ENCODE assay signal across 16 mouse cellular contexts in the genomic region with DNA sequence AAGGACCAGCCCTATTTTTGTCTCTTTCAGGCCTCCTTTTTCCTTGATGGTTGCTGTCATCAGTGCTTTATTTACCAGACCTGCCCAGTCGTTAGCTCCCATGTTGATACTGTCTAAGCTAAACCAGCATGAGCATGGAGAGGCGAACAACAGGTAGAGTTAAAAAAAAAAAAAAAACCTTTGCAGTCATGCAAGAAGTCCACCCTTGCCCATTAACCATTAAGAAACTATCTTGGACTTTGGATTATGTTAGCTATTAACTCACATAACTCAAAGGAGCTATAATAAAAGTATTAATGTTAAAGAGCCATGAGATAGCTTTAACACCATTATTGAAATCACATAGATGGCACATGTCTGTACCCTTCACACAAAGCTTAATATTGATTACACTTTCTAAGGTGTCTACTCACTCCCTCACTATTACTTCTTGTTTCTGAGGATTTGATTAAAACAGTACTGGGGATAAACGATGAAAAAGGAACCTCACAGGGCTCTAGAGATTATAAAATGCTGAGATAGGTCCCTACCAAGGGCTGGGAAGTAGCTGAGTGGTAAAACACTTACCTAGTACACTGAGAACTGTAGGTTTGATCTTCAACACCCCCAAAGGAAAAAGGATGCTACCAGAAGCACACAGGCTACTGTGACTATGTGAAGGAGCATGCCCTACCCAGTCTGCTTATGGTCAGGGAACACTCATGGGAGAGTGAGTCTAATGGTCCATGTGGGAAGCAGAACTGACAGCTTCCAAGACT. TPM values are rescaled to one million over a fixed set of nuclear protein-coding genes. Genes with fewer than 3 reads are reported as not detected.
"Had no signal": no experiment of that assay in that cellular context is flagged by ENCODE, and none has a peak within 500 bp of the region (broad histone marks: within the 10 kb centered on the region; RNA-seq: fewer than 3 reads in every experiment).

No protein-coding gene starts in this region.

- H3K4me3 ChIP-seq: left cerebral cortex, adult 2 months; limb, embryonic 10.5 days; liver, embryonic 15.5 days; midbrain, embryonic 12.5 days; neural tube, embryonic 13.5 days; stomach, embryonic 15.5 days had no signal

- H3K4me2 ChIP-seq: hindbrain, embryonic 14.5 days; liver, embryonic 11.5 days; liver, embryonic 15.5 days; lung, embryonic 14.5 days; midbrain, embryonic 12.5 days; neural tube, embryonic 13.5 days; stomach, embryonic 15.5 days had no signal

- H3K9ac ChIP-seq: hindbrain, embryonic 14.5 days; liver, embryonic 15.5 days; lung, embryonic 14.5 days; midbrain, embryonic 12.5 days; neural tube, embryonic 13.5 days; stomach, embryonic 15.5 days had no signal

- ATAC-seq: midbrain, embryonic 16.5 days had no signal

- H3K36me3 ChIP-seq: limb, embryonic 10.5 days; liver, embryonic 15.5 days; midbrain, embryonic 12.5 days; neural tube, embryonic 13.5 days; stomach, embryonic 15.5 days had no signal

- DNase-seq: lung, embryonic 14.5 days; lung, postnatal 10 days; retina, postnatal 1 day; right cerebral cortex, postnatal 4 days; thymus, adult 2 months; thymus, postnatal 25 days had no signal

- H3K27ac ChIP-seq: hindbrain, embryonic 14.5 days; left cerebral cortex, adult 2 months; limb, embryonic 10.5 days; liver, embryonic 15.5 days; macrophage; midbrain, embryonic 12.5 days; neural tube, embryonic 13.5 days; stomach, embryonic 15.5 days had no signal

- H3K27me3 ChIP-seq: liver, embryonic 15.5 days; midbrain, embryonic 12.5 days; neural tube, embryonic 13.5 days; stomach, embryonic 15.5 days had no signal

- H3K4me1 ChIP-seq: limb, embryonic 10.5 days; liver, embryonic 15.5 days; midbrain, embryonic 12.5 days; neural tube, embryonic 13.5 days; stomach, embryonic 15.5 days had no signal

- H3K9me3 ChIP-seq: limb, embryonic 10.5 days; liver, embryonic 15.5 days; midbrain, embryonic 12.5 days; neural tube, embryonic 13.5 days; stomach, embryonic 15.5 days had no signal

RNA-seq across cellular contexts. Expression of gene Mfsd13b, which starts 17.9 kb away (rescaled TPM):
- polyA plus RNA-seq: lung, embryonic 14.5 days had no signal
